Mouse (Mus musculus): ENCODE data around the gene Tkt. TPM values are rescaled to one million over a fixed set of nuclear protein-coding genes. Genes with fewer than 3 reads are reported as not detected.
A peak's percentile ranks its signal among the peaks of the same experiment; 100 is the strongest.

Tkt gene
- polyA plus RNA-seq (2014; fragmentation: Nextera tagmentation; extraction: Ambion mirVana), result 145 and 152 TPM in 2 replicates

- DNase-seq (peak; percentile 53), ATAC-seq (ENCODE audit: insufficient read depth) (peak; percentile 32; the same call in 1 of the 2 replicates)
- Histone ChIP-seq H3K27me3 (ENCODE audit: insufficient read depth, low read length) (no peaks in the 10 kb centered on the region), H3K27ac (ENCODE audit: low read depth) (peak within 1 kb of the TSS; percentile 93), H3K36me3 (ENCODE audit: insufficient read depth) (0 out of 2 replicates have a peak, but pooled peaks cover 2% of the 10 kb centered on the region), H3K9ac (peak within 1 kb of the TSS; percentile 90), H3K4me1 (ENCODE audit: insufficient read depth) (peaks cover 14% of the 10 kb centered on the region; the same call in 1 of the 2 replicates), H3K4me2 (peak within 1 kb of the TSS; percentile 97), H3K4me3 (ENCODE audit: low read depth, low read length) (peak within 1 kb of the TSS; percentile 83), H3K9me3 (ENCODE audit: low read depth, low read length) (no peaks in the 10 kb centered on the region)
- 19% methylated on average over 8 of the region's 8 CpGs for WGBS
- TF ChIP-seq CTCF (IDR thresholded peaks at IDR 0.05; ENCODE audit: low read depth), result no peak
These were observed at the start of gene Tkt for GRCm38 (mm10) chr14:30548131-30548720. Gene Tkt, plus strand, starts transcription at chr14:30548359.

- H3K9me3 ChIP-seq (ENCODE audit: low read depth, low read length), result no peaks in the 10 kb centered on the region
- H3K27ac ChIP-seq (ENCODE audit: low read depth), result no peak overlapping the region
- no peaks in the 10 kb centered on the region for H3K4me1 ChIP-seq (ENCODE audit: insufficient read depth)
- DNase-seq (no peak), ATAC-seq (ENCODE audit: insufficient read depth) (no peak)
- no peak for TF ChIP-seq CTCF (IDR thresholded peaks at IDR 0.05; ENCODE audit: low read depth)
- WGBS, result 89% methylated on average over 5 of the region's 5 CpGs
- H3K4me3 ChIP-seq (ENCODE audit: low read depth, low read length), result no peak overlapping the region
- H3K9ac ChIP-seq, result no peak overlapping the region
- H3K27me3 ChIP-seq (ENCODE audit: insufficient read depth, low read length), result no peaks in the 10 kb centered on the region
- no peak overlapping the region for H3K4me2 ChIP-seq
- H3K36me3 ChIP-seq (ENCODE audit: insufficient read depth), result peaks cover 76% of the 10 kb centered on the region
These were observed 43.2 kb upstream of the Tkt start for GRCm38 (mm10) chr14:30504990-30505389.

GRCm38 (mm10) chr14:30510214-30510763 is 37.9 kb upstream of the Tkt start:
- Histone ChIP-seq H3K4me2 (no peak overlapping the region), H3K9me3 (ENCODE audit: low read depth, low read length) (no peaks in the 10 kb centered on the region), H3K4me3 (ENCODE audit: low read depth, low read length) (no peak overlapping the region), H3K27me3 (ENCODE audit: insufficient read depth, low read length) (no peaks in the 10 kb centered on the region), H3K9ac (no peak overlapping the region), H3K36me3 (ENCODE audit: insufficient read depth) (peaks cover 84% of the 10 kb centered on the region), H3K4me1 (ENCODE audit: insufficient read depth) (no peaks in the 10 kb centered on the region), H3K27ac (ENCODE audit: low read depth) (no peak overlapping the region)
- no peak for TF ChIP-seq CTCF (IDR thresholded peaks at IDR 0.05; ENCODE audit: low read depth)
- ATAC-seq (ENCODE audit: insufficient read depth), result no peak
- DNase-seq, result no peak
- 87% methylated on average over 6 of the region's 6 CpGs for WGBS

- no peaks in the 10 kb centered on the region for H3K4me1 ChIP-seq (ENCODE audit: insufficient read depth)
- no peak overlapping the region for H3K27ac ChIP-seq (ENCODE audit: low read depth)
- no peaks in the 10 kb centered on the region for H3K9me3 ChIP-seq (ENCODE audit: low read depth, low read length)
- H3K36me3 ChIP-seq (ENCODE audit: insufficient read depth), result peaks cover 84% of the 10 kb centered on the region
- no peak for TF ChIP-seq CTCF (IDR thresholded peaks at IDR 0.05; ENCODE audit: low read depth)
- H3K27me3 ChIP-seq (ENCODE audit: insufficient read depth, low read length), result no peaks in the 10 kb centered on the region
- no peak overlapping the region for H3K4me3 ChIP-seq (ENCODE audit: low read depth, low read length)
- no peak overlapping the region for H3K9ac ChIP-seq
- H3K4me2 ChIP-seq, result no peak overlapping the region
- DNase-seq (no peak), ATAC-seq (ENCODE audit: insufficient read depth) (no peak)
- 69% methylated on average over 5 of the region's 5 CpGs for WGBS
These were observed 35.3 kb upstream of the Tkt start for GRCm38 (mm10) chr14:30512896-30513295.

GRCm38 (mm10) chr14:30515931-30516723 is 32.0 kb upstream of the Tkt start:
- peaks cover 90% of the 10 kb centered on the region for H3K36me3 ChIP-seq (ENCODE audit: insufficient read depth)

GRCm38 (mm10) chr14:30519323-30519722 is 28.8 kb upstream of the Tkt start:
- TF ChIP-seq CTCF (IDR thresholded peaks at IDR 0.05; ENCODE audit: low read depth), result no peak
- 80% methylated on average over 5 of the region's 5 CpGs for WGBS
- Histone ChIP-seq H3K36me3 (ENCODE audit: insufficient read depth) (peaks cover 92% of the 10 kb centered on the region), H3K9ac (no peak overlapping the region), H3K9me3 (ENCODE audit: low read depth, low read length) (no peaks in the 10 kb centered on the region), H3K27ac (ENCODE audit: low read depth) (no peak overlapping the region), H3K4me3 (ENCODE audit: low read depth, low read length) (no peak overlapping the region), H3K4me2 (no peak overlapping the region), H3K27me3 (ENCODE audit: insufficient read depth, low read length) (no peaks in the 10 kb centered on the region), H3K4me1 (ENCODE audit: insufficient read depth) (no peaks in the 10 kb centered on the region)
- DNase-seq (no peak), ATAC-seq (ENCODE audit: insufficient read depth) (no peak)

More at GRCm38 (mm10) chr14:30515931-30516723, 32.0 kb upstream of the Tkt start:
- 81% methylated on average over 13 of the region's 13 CpGs for WGBS
- DNase-seq, result peak; percentile 73
- no peaks in the 10 kb centered on the region for H3K9me3 ChIP-seq (ENCODE audit: low read depth, low read length)
- peak; percentile 60 for TF ChIP-seq CTCF (IDR thresholded peaks at IDR 0.05; ENCODE audit: low read depth)
- H3K4me1 ChIP-seq (ENCODE audit: insufficient read depth), result no peaks in the 10 kb centered on the region
- no peak overlapping the region for H3K4me3 ChIP-seq (ENCODE audit: low read depth, low read length)
- 0 out of 2 replicates have a peak, but pooled peaks have one; percentile 44 for ATAC-seq (ENCODE audit: insufficient read depth)
- H3K9ac ChIP-seq, result no peak overlapping the region
- H3K4me2 ChIP-seq, result no peak overlapping the region
- H3K27ac ChIP-seq (ENCODE audit: low read depth), result no peak overlapping the region
- H3K27me3 ChIP-seq (ENCODE audit: insufficient read depth, low read length), result no peaks in the 10 kb centered on the region

- H3K4me1 ChIP-seq (ENCODE audit: insufficient read depth), result no peaks in the 10 kb centered on the region
- ATAC-seq (ENCODE audit: insufficient read depth), result no peak
- DNase-seq, result no peak
- no peak overlapping the region for H3K4me3 ChIP-seq (ENCODE audit: low read depth, low read length)
- WGBS, result 80% methylated on average over 6 of the region's 6 CpGs
- peaks cover 90% of the 10 kb centered on the region for H3K36me3 ChIP-seq (ENCODE audit: insufficient read depth)
- no peak for TF ChIP-seq CTCF (IDR thresholded peaks at IDR 0.05; ENCODE audit: low read depth)
- H3K9ac ChIP-seq, result no peak overlapping the region
- no peaks in the 10 kb centered on the region for H3K9me3 ChIP-seq (ENCODE audit: low read depth, low read length)
- H3K27ac ChIP-seq (ENCODE audit: low read depth), result no peak overlapping the region
- no peak overlapping the region for H3K4me2 ChIP-seq
- no peaks in the 10 kb centered on the region for H3K27me3 ChIP-seq (ENCODE audit: insufficient read depth, low read length)
These were observed 24.8 kb upstream of the Tkt start for GRCm38 (mm10) chr14:30523356-30523755.

All from lung, embryonic 14.5 days (tissue).